Mouse (Mus musculus) kidney, adult 2 months (tissue): Measurements from ENCODE around the gene Syf2.

ENCODE experiments used
- CTCF ChIP-seq: fragments of 200-500 bp; conservative IDR thresholded peaks from 2 replicates; pipeline ENCODE4 v1.5.1; 2011; ENCODE audit warnings: low read depth, mild to moderate bottlenecking, control low read depth, low read length, moderate library complexity, mixed read lengths; ENCODE audit not compliant: insufficient read depth, insufficient read length
- POLR2A ChIP-seq: fragments of 200-500 bp; IDR thresholded peaks from one replicate; pipeline ENCODE4 v1.6.1; 2011; ENCODE audit warnings: low read depth, low read length, control low read depth

DNA sequence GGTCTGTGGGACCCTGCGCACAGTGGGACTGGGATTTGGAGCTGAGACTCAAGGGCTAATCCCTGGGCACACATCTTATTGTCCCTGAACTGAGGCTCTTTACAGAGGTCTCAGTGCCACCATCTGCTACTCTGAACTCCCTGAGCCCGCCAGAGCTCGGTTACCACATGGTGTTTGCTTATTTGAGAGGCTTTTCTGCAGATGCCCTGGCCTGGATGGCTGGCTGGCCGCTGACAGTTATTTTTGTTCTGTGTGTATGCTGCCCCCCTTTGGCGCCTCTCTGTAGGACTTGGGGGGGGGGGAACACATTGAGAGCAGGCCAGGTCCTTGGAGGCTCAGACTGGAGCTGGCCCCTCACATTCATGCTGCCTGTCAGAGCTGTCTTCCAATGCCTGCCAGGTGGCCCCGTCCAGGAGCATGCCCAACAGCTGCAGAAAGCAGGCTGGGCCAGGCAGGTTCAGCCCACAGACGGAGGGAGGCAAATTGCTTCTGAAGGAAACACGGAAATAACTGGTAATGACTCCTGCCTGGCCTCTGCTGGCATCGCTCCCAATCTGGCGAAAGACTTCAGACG, 19.9 kb downstream of the Syf2 start:
- TF ChIP-seq CTCF (no peak), POLR2A (no peak)
